Mouse (Mus musculus): ENCODE measurements around the gene Mmp17.

GRCm38 (mm10) chr5:129626099-129626498, 42.1 kb downstream of the Mmp17 start:
- TF ChIP-seq CTCF (conservative IDR thresholded peaks at IDR 0.05; ENCODE audit: insufficient read depth, insufficient read length, low read depth, low read length) (no peak), POLR2A (IDR thresholded peaks at IDR 0.05; ENCODE audit: low read depth, low read length) (no peak)

All from kidney, adult 2 months (tissue).